Mouse (Mus musculus) cortical plate, adult 2 months (tissue): ENCODE results near the gene Aff3.

Experiments
- CTCF ChIP-seq: fragments of 200-500 bp; IDR thresholded peaks from 2 replicates; pipeline ENCODE4 v1.5.1; 2011; ENCODE audit warnings: mild to moderate bottlenecking, control low read depth, low read length; ENCODE audit not compliant: insufficient read depth; ENCODE audit errors: extremely low read depth
- POLR2A ChIP-seq: fragments of 200-500 bp; IDR thresholded peaks from 2 replicates; pipeline ENCODE4 v1.6.1; 2011; ENCODE audit warnings: mild to moderate bottlenecking, low read length, control low read depth; ENCODE audit not compliant: insufficient read depth; ENCODE audit errors: extremely low read depth

DNA sequence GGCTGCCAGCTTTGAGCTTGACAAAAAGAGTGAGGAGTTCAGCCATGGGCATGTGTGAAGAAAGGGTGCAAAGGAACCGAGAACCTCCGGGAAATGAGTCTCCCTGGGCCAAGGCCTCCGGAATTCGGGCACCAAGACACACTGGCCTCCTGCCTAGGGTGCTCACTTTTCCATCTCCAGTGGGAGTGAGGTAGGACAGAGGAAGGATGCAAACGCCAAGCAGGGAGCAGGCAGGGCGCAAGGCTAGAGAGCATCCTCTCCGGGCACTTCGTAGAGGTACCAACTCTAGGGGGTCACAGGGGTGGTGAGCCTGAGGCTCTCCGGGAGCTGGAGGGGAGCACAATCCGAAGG is 38.4 kb downstream of the Aff3 start:
- TF ChIP-seq CTCF (no peak), POLR2A (no peak)
